Mouse (Mus musculus) spleen, adult 2 months (tissue): ENCODE results near the gene Atp6v0b.

Experiments
- CTCF ChIP-seq: fragments of 200-500 bp; IDR thresholded peaks from 2 replicates; pipeline ENCODE4 v1.5.1; 2011; ENCODE audit warnings: mild to moderate bottlenecking, inconsistent platforms; ENCODE audit not compliant: insufficient read depth, insufficient read length, insufficient replicate concordance; ENCODE audit errors: extremely low read depth
- POLR2A ChIP-seq: fragments of 200-500 bp; IDR thresholded peaks from 2 replicates; pipeline ENCODE4 v1.6.1; 2011; ENCODE audit warnings: low read depth, low read length, inconsistent platforms

- TF ChIP-seq CTCF: no peak
- TF ChIP-seq POLR2A: no peak
These were observed 39.7 kb upstream of the Atp6v0b start for GRCm38 (mm10) chr4:117926545-117927482.
